Mouse (Mus musculus) thymus, postnatal 10 days (tissue): ENCODE measurements at regions not wholly inside any gene's neighbourhood (a gene's known extent, or its start where the extent isn't known, plus 50 kb on each side); places are given as distances from the start of the nearest gene placed in this dataset.
"Not testable (repeated sequence)": the region's sequence is repeated elsewhere in the genome, so short reads cannot be mapped to it uniquely, and the experiment has no call there.

Experiments used
- DNase-seq, 2 experiments: peaks; one replicate each; pipeline ENCODE4 v3.0.0; 2021; ENCODE audit warnings: low spot score in 2 of 2

GRCm38 (mm10) chr5:148776796-148777659 is 152.1 kb downstream of the Katnal1 start:
- no peak for DNase-seq

DNA sequence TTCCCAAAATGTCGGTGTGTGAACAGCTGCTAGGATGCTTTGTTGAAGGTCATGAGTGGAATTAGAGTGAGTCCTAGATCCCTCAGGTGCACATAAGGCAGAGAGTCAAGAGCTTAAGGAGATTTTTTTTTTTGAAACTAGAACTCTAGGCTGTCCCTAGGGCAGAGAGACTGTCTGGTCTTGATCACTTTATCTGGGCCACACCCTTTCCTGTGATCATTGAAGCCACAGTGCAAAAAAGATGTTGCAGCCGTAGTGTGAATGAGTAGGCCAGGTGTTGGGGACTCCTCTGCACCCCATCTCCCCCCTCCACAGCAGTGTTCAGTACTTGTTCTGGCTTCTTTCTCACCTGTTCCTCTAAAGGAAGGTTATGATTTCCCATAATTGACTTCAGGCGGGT is 153.9 kb downstream of the Katnal1 start:
- no peak for DNase-seq

DNA sequence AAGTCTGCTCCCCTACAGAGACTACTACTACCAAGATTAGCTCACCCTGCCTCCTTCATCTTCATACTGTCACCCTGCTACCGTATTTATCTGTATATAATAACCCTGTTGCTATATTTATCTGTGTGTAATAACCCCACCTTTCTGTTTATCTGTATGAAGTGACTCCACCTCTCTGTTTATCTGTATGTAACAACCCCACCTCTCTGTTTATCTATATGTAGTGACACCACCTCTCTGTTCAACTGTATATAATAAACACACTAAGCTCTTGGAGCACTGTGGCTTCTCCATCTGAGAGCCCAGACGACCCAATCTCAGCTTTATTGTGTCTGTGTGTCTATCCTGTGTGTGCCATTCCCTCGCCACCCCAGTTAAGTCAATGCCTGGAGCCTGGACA is 154.7 kb downstream of the Katnal1 start:
- no peak for DNase-seq

DNA sequence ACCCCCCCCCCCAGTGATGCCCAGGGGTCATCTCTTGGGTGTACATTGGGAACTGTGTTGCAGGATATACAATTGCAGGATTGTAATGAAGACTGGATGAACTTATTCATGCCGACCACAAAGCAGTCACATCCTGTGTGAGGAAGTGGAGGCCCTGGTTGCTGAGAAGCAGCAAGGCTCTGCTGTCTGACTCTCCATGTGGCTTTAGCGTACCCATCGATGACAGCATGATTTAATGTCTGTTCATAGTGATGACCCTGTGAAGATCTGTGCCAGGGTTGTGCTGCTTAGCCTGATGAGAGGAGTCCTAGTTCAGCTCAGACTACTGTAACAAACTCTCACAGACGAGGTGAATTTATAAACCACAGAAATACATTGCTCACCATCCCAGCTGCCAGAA is 159.7 kb downstream of the Katnal1 start:
- no peak for DNase-seq

- no peak for DNase-seq
Measured at GRCm38 (mm10) chr5:148768346-148768745, 160.8 kb downstream of the Katnal1 start.

DNA sequence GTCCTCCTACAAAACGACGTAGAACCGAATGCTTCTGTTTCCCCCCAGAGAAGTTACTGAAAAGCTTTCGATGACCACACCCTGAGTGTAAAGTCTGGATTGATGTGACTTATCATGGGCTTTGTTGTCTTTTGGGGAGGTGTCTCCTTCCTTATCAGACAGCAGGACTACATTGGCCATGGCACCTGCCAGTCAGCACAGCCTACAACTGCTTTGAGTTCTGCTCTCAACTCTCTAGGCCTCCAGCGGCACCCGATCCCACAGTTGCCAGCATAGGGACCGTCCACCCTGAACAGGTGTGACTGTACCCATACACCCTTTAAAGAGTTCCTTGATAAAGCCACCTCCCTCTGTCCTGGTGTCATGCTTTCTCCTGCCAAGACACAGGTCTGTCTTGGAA is 163.1 kb downstream of the Katnal1 start:
- DNase-seq: no peak

- DNase-seq: no peak
Measured at GRCm38 (mm10) chr5:148760108-148760507, 169.0 kb downstream of the Katnal1 start.

GRCm38 (mm10) chr5:148758786-148759185 is 170.3 kb downstream of the Katnal1 start:
- DNase-seq: no peak

GRCm38 (mm10) chr5:148757715-148758114 is 171.4 kb downstream of the Katnal1 start:
- DNase-seq: no peak

DNA sequence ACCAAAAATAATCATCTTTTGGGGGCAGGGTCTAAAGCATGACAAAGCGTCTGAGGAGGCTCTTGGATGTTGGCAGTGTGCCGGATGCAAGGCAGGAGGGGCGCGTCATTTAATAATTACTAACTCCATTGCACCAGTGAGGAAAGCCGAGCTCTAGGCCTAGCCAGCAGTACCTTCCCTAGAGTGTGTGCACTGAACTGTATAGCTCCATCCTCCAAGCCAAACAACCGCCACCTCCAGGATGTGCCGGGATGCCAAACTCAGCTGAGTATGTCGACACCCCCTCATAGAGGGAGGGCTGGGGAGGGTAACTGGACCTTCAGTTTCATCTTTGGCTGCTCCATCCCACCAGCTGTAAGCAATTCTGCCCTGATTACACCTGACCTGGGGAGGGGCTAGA is 171.9 kb downstream of the Katnal1 start:
- DNase-seq: no peak

GRCm38 (mm10) chr5:148756246-148756930 is 172.7 kb downstream of the Katnal1 start:
- DNase-seq: peak in 1 of 2 experiments; percentile 9

DNA sequence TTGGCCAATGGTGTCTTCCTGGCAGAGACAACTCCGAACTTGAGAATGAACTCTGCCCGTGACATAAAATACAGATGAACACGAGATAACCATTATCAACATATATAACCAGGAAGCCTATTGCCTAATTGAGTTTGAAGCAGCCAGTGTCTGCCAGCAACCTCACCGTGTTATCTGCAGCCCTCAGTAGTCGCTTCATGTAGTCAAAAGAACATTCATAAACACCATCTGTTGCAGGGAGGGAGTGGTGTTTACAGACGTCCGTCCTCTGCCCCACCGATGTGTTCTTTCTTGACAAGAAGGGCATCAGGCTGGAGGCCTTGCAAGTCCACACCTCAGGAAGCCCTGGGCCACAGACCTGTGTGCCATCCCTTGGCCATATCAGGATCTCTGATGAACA is 173.3 kb downstream of the Katnal1 start:
- no peak for DNase-seq

GRCm38 (mm10) chr5:148754896-148755295 is 174.2 kb downstream of the Katnal1 start:
- DNase-seq: no peak

DNA sequence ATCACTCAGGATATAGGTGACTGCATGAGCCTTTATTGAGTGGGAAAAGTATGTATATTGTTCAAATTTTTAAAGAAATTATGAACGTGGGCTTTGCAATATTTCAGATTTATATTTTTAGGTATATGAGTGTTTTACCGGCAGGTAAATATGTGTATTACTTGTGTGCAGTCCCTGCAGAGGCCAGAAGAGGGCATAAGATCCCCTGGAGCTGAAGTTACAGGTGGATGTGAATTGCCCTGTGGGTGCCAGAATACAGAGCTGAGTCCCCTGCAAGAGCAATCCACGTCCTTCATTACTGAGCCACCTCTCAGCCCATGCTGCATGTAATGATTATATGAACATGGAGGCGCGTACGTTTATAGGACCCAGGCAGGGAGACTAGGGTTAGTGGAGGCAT is 174.8 kb downstream of the Katnal1 start:
- DNase-seq: no peak

DNA sequence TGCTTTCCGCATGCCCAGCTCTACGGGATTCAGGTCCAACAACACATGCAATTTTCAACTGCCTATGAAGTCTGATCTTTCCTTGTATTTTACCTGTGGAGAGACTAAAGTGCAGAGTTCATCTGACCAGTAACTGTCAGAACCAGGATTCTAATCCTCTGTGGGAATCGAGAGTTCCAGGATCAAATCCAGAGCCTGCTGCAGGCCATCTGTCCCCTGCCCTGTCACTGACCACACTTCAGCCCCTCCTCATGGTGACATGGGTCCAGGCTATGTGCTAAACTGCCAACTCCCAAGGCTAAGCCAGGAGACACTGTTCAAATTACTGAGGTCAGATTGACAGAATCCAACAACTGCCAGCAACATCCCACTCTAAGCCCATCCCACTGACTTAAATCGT is 175.7 kb downstream of the Katnal1 start:
- no peak for DNase-seq

DNA sequence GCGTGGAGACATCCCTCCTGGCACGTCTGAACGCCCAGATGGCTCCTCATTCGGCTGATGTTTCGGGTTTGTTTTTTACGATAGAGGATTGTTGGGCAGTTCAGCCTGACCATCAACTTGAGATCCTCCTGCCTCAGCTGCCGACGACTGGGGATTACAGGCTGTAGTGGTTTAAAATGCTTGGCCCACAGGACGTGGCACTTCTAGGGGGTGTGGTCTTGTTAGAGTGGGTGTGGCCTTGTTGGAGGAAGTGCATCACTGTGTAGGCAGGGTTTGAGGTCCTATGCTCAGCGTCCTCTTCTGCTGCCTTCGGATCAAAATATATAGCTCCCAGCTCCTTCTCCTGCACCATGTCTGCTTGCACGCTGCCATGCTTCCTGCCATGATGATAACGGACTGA is 177.1 kb downstream of the Katnal1 start:
- no peak for DNase-seq

DNA sequence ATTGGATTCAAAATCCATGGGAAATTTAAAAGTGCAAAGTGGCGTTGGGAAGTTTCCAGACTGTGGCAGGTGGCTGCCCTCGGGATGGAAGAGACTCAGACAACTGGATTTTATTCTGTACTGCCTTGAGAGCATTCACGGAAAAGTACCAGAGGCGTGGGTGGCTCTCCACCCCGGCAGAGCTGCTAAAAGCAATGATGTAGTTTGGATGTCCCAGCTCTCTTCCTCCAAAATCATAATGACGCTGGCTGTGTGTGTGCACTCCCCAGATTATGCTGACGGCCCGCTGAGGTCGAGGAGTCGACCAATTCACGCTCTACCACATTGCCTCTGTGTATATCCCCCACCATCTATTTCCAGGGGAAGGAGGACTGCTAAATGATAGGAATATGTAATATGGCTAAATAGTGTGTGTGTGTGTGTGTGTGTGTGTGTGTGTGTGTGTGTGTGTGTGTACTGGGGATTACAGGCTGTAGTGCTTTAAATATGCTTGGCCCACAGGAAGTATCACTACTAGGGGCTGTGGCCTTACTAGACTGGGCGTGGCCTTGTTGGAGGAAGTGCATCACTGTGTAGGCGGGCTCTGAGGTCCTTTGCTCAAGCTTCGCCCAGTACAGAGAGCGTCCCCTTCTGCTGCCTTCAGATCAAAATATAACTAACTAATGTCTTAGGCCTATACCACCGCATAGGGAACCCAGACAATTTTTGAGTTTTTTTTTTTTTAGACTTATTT is 179.0 kb downstream of the Katnal1 start:
- no peak for DNase-seq

DNA sequence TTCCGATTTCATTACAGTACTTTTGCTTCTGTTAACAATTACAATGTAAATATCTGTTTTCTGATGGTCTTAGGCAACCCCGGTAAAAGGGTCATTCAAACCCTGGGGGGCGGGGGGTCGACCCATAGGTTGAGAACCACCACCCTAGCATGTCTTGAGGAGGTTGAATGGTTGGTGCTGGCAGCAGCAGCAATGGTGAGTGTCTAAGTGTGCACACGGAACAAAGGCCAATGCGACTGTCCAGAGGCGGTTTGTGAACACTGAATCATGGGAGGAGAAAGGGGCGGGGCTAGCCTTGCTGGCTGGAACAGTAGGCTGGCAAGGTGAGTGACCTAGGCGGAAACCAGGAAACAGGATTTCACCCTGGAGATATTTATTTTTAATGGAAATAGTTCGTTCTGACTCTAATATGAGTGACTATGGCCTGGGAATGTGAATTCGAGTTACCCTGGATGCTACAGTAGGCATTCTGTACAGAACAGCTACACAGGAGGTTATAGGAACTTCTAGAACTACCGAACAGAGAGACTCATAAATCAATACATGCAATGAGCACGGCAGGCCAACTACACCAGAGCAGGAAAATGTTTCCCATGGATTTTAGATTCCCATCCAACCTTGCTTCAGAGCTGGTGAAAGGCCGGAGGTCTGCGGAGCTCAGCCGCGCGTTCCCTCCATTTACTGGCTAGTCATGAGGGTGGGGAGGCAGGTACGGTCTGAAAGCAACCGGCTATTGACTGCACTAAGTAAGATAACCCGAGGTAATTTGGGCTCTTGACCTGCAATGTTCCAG is 181.0 kb downstream of the Katnal1 start:
- no peak for DNase-seq

- no peak for DNase-seq
Measured at GRCm38 (mm10) chr5:148747549-148747948, 181.6 kb downstream of the Katnal1 start.

DNA sequence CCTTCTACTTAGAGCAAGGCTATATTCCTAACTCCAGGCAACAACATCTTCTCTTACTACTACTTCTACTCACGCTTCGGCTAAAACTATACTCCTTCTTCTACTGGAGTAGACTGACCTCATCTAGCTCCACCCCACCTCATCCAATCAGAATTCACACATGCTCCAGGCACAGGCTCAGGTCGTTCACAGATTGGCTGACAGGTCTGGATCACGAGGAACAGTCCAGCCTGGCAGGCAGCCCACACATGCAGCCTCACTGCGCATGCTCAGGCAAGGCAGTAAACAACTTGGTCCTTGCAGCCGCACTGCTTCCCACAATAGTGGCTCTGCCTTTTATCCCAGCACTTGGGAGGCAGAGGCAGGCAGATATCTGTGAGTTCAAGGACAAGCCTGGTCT is 182.4 kb downstream of the Katnal1 start:
- not testable (repeated sequence) for DNase-seq

DNA sequence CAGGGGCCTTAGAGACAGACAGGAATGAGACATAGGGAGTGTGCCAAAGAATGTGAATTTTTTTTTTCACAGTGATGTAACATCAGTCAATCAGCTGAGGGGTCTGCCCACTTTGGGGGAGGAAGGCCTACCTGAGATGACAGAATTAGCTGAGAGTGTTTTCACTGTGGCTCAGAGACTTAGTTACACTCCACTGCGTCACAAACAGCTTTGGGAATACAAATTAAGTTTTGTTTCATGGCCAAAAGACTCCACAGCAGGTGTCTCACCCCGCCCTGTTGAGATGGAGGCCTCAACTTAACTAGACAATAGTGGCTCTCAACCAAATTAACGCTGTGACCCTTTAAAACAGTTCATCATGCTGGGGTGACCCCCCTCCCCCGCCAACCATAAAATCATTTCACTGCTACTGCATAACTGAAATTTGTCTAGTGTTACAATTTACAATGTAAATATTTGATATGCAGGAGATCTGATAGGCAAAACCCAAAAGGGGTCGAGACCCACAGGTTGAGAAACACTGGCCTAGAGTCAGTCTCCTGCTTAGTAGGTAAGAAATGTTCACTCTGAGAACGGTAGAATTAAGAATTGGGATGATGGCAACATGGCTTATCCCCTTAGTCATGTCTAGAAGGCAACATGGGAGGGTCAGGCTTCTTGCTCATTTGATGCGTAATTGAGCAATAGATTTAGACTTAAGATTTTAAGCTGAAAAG is 184.3 kb downstream of the Katnal1 start:
- no peak for DNase-seq
